Mouse (Mus musculus) brain, embryonic 14.5 days (tissue): ENCODE measurements around the gene Erich3. TPM values are rescaled to one million over a fixed set of nuclear protein-coding genes. Genes with fewer than 3 reads are reported as not detected.

ENCODE experiments used
- DNase-seq: peaks from one replicate; pipeline ENCODE4 v3.0.0-alpha.2; 2011; ENCODE audit warnings: low read depth
- CTCF ChIP-seq: fragments of 200-500 bp; IDR thresholded peaks from 2 replicates; pipeline ENCODE4 v1.5.1; 2012; ENCODE audit warnings: inconsistent platforms, mild to moderate bottlenecking, moderate library complexity, borderline replicate concordance; ENCODE audit not compliant: insufficient read depth, insufficient read length; ENCODE audit errors: extremely low read depth
- POLR2A ChIP-seq: fragments of 200-500 bp; IDR thresholded peaks from 2 replicates; pipeline ENCODE4 v1.6.1; 2012; ENCODE audit warnings: mild to moderate bottlenecking, inconsistent platforms, borderline replicate concordance; ENCODE audit not compliant: poor library complexity, insufficient read depth, insufficient read length, severe bottlenecking; ENCODE audit errors: extremely low read depth
- polyA plus RNA-seq: library from polyadenylated mRNA; depleted of rRNA; stranded (reverse); fragments of >200 nt; gene quantifications from 2 replicates; pipeline ENCODE4 v1.2.3, GENCODE M21; 2012; rRNA removed

Gene Erich3
- polyA plus RNA-seq, 1 experiment = 3.0 TPM

GRCm38 (mm10) chr3:154793571-154793970, 129.9 kb downstream of the Erich3 start:
- DNase-seq = no peak
- TF ChIP-seq CTCF (no peak), POLR2A (no peak)

- DNase-seq = no peak
- TF ChIP-seq CTCF (no peak), POLR2A (no peak)
Measured at GRCm38 (mm10) chr3:154798806-154799205, 135.1 kb downstream of the Erich3 start.

GRCm38 (mm10) chr3:154800454-154800853, 136.8 kb downstream of the Erich3 start:
- peak; percentile 66 for DNase-seq
- TF ChIP-seq POLR2A (no peak), CTCF (no peak)

GRCm38 (mm10) chr3:154800888-154801429, 137.3 kb downstream of the Erich3 start:
- peak; percentile 85 for DNase-seq

GRCm38 (mm10) chr3:154806626-154807025, 143.0 kb downstream of the Erich3 start:
- DNase-seq = peak; percentile 91
- TF ChIP-seq CTCF (no peak), POLR2A (no peak)

More at GRCm38 (mm10) chr3:154800888-154801429, 137.3 kb downstream of the Erich3 start:
- TF ChIP-seq POLR2A (no peak), CTCF (no peak)

DNA sequence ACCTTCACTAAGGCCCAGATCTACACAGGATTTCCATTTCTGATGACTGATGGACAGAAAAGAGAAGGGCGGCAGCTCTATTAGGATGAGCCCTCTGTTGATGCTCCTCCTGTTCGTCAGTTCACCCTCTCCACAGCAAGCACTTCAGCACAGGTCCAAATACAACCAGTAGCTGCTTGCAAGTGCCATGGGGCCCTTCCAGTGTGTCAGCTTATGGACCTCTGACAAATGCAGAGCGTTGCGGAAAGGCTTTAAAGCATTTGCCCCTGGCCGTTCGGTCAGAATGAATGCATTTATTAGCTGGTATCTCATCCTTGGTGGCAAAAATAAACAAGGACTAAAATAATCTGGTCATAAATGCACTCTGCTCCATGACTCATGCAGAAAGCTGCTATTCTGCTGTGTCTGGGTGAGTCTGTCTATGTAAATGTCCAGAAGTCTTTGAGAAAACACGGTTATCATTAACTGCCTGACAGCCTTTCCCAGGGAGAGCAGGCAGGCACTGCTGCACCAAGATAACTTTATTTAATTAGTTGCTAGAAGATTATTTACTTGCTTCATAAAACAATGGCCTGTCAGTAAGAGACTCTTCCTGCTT, 146.7 kb downstream of the Erich3 start:
- no peak for TF ChIP-seq POLR2A
- TF ChIP-seq CTCF = no peak
- DNase-seq = peak; percentile 35

- no peak for TF ChIP-seq CTCF
- TF ChIP-seq POLR2A = no peak
- DNase-seq = peak; percentile 68
Measured at GRCm38 (mm10) chr3:154811281-154811680, 147.6 kb downstream of the Erich3 start.

DNA sequence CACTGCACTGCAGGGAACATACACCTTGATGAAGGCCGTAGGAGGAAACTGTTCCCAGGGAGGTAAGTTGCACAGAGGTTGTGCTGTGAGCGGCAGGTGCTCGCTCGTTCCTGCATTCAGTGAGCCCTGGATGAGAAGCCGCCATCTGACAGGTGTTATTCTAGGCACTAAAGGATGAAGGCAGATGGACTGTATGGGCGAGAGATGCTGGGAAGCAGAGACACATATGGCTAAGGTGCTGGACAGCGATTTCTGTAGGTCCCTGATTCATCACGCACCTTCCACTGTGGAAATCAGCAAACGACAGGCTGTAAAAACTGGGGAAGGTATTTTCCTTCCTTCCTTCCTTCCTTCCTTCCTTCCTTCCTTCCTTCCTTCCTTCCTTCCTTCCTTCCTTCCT, 148.2 kb downstream of the Erich3 start:
- peak; percentile 12 for DNase-seq
- no peak for TF ChIP-seq POLR2A
- TF ChIP-seq CTCF = no peak

- DNase-seq = no peak
- TF ChIP-seq POLR2A (no peak), CTCF (no peak)
Measured at GRCm38 (mm10) chr3:154812893-154813292, 149.2 kb downstream of the Erich3 start.

DNA sequence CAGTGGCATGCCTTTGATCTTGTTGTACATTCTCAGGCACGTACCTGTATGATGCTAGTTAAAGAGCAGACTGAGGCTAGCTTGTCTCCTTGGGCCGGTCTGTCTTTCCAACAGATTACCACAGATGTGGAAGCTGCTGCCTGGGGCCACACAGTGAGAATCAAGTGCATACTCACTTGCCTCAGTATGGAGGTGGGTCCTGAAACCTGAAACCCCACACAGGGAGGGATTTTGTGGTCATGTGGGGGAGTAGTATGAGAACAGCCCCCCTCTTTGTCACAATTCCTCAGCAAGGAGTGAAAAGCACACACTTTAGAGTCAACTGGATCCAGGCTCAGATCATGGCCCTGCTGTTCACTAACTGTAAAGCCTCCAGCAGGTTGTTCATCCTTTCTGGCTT, 151.9 kb downstream of the Erich3 start:
- DNase-seq = peak; percentile 11
- TF ChIP-seq CTCF (no peak), POLR2A (no peak)

- peak; percentile 70 for DNase-seq
- TF ChIP-seq POLR2A = no peak
- no peak for TF ChIP-seq CTCF
Measured at GRCm38 (mm10) chr3:154816231-154816630, 152.6 kb downstream of the Erich3 start.

DNA sequence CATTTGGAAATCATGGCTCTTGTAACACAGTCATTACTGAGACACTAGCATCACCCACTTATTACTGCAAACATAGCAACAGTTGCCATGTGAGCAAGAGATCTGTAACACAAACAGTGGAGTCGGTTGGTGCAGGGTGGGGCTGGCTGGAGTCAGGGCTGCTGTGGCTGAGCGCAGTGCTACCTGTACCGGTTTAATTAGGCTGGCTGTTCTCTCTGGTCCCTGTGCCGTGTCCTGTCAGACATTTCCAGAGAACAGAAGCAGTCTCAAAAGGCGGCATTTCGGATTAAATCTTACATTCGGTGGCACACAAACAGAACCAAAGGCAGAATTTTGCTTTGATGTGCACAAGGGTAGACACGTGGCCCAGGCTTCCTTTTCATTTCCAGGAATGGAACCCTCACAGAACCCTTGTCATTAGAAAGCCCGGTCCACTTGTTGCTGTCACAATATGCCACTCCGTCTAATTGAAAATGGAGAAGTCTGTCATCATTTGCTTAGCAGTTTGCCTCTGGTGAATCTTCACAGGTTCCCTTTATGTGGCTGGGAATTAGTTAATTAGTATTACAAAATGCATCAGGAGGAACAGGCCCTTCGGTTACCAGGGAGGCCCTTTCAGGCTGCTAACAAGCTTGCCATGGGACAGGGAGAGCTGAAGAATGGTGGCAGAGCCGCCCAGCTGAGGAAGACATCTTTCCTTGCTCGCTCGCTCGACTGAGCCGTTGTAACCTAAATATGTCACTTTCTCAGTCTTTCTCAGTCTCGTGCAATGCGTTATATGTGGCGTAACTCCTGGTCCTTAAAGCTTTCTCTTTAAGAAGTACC, 153.4 kb downstream of the Erich3 start:
- peak; percentile 95 for DNase-seq
- TF ChIP-seq POLR2A (peak; percentile 33; the same call in 1 of the 2 replicates), CTCF (no peak)

Other genes with a start within 250 kb of the Erich3 start
- 7.6 and 8.1 TPM in 2 replicates for gene Cryz, start 67.1 kb upstream of the Erich3 start, polyA plus RNA-seq
- gene Tyw3, start 66.8 kb upstream of the Erich3 start, polyA plus RNA-seq = 16.5 and 17.6 TPM in 2 replicates